Mouse (Mus musculus) liver, embryonic 15.5 days (tissue): ENCODE data around the gene Nrn1. TPM values are rescaled to one million over a fixed set of nuclear protein-coding genes. Genes with fewer than 3 reads are reported as not detected.

Experiments used
- ATAC-seq: fragments of 200-750 bp; cut with Nextera tagmentation; 2 replicates; pipeline ENCODE4 v1.8.0; 2017; ENCODE audit warnings: moderate number of reproducible peaks, mild to moderate bottlenecking, moderate library complexity; ENCODE audit not compliant: insufficient read depth
- H3K27ac ChIP-seq: fragments of 300-500 bp; sonication (generic); replicated peaks from 2 replicates; pipeline ENCODE4 v1.5.1; 2015; ENCODE audit warnings: mild to moderate bottlenecking, inconsistent platforms
- H3K27me3 ChIP-seq: fragments of 300-500 bp; sonication (generic); 2 replicates; pipeline ENCODE4 v1.6.1; 2015; ENCODE audit warnings: mild to moderate bottlenecking, inconsistent platforms
- H3K36me3 ChIP-seq: fragments of 300-500 bp; sonication (generic); replicated peaks from 2 replicates; pipeline ENCODE4 v1.6.1; 2015; ENCODE audit warnings: moderate library complexity, mild to moderate bottlenecking, inconsistent platforms
- H3K4me1 ChIP-seq: fragments of 300-500 bp; sonication (generic); replicated peaks from 2 replicates; pipeline ENCODE4 v1.6.1; 2015; ENCODE audit warnings: inconsistent platforms
- H3K4me2 ChIP-seq: fragments of 300-500 bp; sonication (generic); 2 replicates; pipeline ENCODE4 v1.6.1; 2015; ENCODE audit warnings: moderate library complexity, mild to moderate bottlenecking, inconsistent platforms
- H3K4me3 ChIP-seq: fragments of 300-500 bp; sonication (generic); replicated peaks from 2 replicates; pipeline ENCODE4 v1.5.1; 2015; ENCODE audit warnings: mild to moderate bottlenecking, inconsistent platforms
- H3K9ac ChIP-seq: fragments of 300-500 bp; sonication (generic); 2 replicates; pipeline ENCODE4 v1.6.1; 2015; ENCODE audit warnings: moderate library complexity, mild to moderate bottlenecking, inconsistent platforms
- H3K9me3 ChIP-seq: fragments of 300-500 bp; sonication (generic); replicated peaks from 2 replicates; pipeline ENCODE4 v1.6.1; 2016; ENCODE audit warnings: inconsistent platforms
- WGBS: fragments of 180-500 bp; shearing (Covaris S2); methylation state at CpG from one replicate; pipeline ENCODE4 v1.1.7; 2015; ENCODE audit warnings: mixed read lengths; ENCODE audit not compliant: insufficient replicate concordance; 5-methylcytosine and 5-hydroxymethylcytosine counted together
- polyA plus RNA-seq: library from polyadenylated mRNA; unstranded; fragments of >200 nt; fragmentation: Nextera tagmentation; extraction: Ambion mirVana; gene quantifications from 2 replicates; pipeline ENCODE4 v1.2.1, GENCODE M21; 2015

Gene Nrn1
- polyA plus RNA-seq, 1 experiment from 2014 or later: 51.6 TPM

- H3K4me3 ChIP-seq: 0 out of 2 replicates have a peak overlapping the region, but pooled peaks have one; percentile 12
- 2% methylated on average over 40 of the region's 40 CpGs for WGBS
- peaks cover 90% of the 10 kb centered on the region for H3K27me3 ChIP-seq
Measured at GRCm38 (mm10) chr13:36724533-36725470, 10.1 kb downstream of the Nrn1 start.

GRCm38 (mm10) chr13:36723726-36724300, 11.1 kb downstream of the Nrn1 start:
- Histone ChIP-seq H3K4me1 (peaks cover 13% of the 10 kb centered on the region; the same call in 1 of the 2 replicates), H3K36me3 (no peaks in the 10 kb centered on the region), H3K9me3 (no peaks in the 10 kb centered on the region), H3K4me3 (no peak overlapping the region), H3K9ac (no peak overlapping the region), H3K27me3 (peaks cover 83% of the 10 kb centered on the region), H3K4me2 (no peak overlapping the region), H3K27ac (no peak overlapping the region)
- WGBS: 3% methylated on average over 15 of the region's 15 CpGs
- no peak for ATAC-seq

More at GRCm38 (mm10) chr13:36724533-36725470, 10.1 kb downstream of the Nrn1 start:
- H3K27ac ChIP-seq: no peak overlapping the region
- no peak; the same call in 1 of the 2 replicates for ATAC-seq
- H3K4me2 ChIP-seq: peak overlapping the region; percentile 37
- H3K9ac ChIP-seq: no peak overlapping the region
- H3K36me3 ChIP-seq: no peaks in the 10 kb centered on the region
- H3K4me1 ChIP-seq: peaks cover 17% of the 10 kb centered on the region
- no peaks in the 10 kb centered on the region for H3K9me3 ChIP-seq

GRCm38 (mm10) chr13:36722309-36722708, 12.6 kb downstream of the Nrn1 start:
- Histone ChIP-seq H3K27ac (no peak overlapping the region), H3K9ac (no peak overlapping the region), H3K27me3 (peaks cover 69% of the 10 kb centered on the region), H3K4me3 (no peak overlapping the region), H3K4me2 (no peak overlapping the region), H3K36me3 (no peaks in the 10 kb centered on the region), H3K4me1 (peaks cover 12% of the 10 kb centered on the region; the same call in 1 of the 2 replicates), H3K9me3 (no peaks in the 10 kb centered on the region)
- no peak for ATAC-seq

DNA sequence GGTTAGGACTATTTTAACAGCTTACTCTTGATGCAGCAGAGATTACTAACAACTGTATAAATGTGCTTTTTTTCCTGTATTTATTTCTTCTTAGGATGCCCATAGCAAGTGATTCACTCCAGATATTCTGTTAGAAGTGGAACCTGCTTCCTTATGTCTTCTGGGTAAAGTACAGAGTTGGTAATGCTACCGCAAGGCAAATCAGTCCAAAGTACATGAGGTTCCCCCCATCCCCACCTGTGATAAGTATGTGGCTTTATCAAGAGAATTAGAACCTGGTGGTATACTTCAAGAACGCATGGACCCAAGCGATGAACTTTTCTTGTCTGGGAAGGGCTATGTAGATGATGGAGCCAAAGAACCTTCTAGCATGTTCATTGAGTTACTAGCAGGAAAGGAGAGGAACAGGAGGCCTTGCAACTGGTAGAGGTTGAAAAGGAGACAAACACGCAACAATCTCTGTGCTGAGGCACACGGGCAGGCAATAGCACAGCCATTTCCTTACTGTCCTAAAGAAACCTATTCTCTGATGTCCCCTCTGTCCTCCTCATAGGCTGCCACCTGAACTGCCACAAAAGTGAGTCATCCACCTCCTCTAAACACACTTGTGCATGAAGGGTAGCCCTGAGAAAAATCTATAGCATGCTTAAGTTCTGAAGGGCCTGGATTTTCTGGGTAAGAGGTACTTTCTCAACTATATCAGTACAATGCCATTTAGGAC, 14.5 kb downstream of the Nrn1 start:
- Histone ChIP-seq H3K4me3 (no peak overlapping the region), H3K9ac (no peak overlapping the region), H3K4me1 (no peaks in the 10 kb centered on the region; the same call in 1 of the 2 replicates), H3K36me3 (no peaks in the 10 kb centered on the region), H3K27me3 (peaks cover 50% of the 10 kb centered on the region), H3K9me3 (no peaks in the 10 kb centered on the region), H3K4me2 (no peak overlapping the region), H3K27ac (no peak overlapping the region)
- no peak for ATAC-seq
- WGBS: 79% methylated on average over 5 of the region's 5 CpGs

- Histone ChIP-seq H3K27me3 (peaks cover 19% of the 10 kb centered on the region), H3K9me3 (no peaks in the 10 kb centered on the region), H3K4me1 (no peaks in the 10 kb centered on the region), H3K9ac (no peak overlapping the region), H3K36me3 (no peaks in the 10 kb centered on the region), H3K4me3 (no peak overlapping the region), H3K4me2 (no peak overlapping the region), H3K27ac (no peak overlapping the region)
- WGBS: 40% methylated on average over 3 of the region's 3 CpGs
- ATAC-seq: no peak
Measured at GRCm38 (mm10) chr13:36717376-36717775, 17.6 kb downstream of the Nrn1 start.

- Histone ChIP-seq H3K27ac (no peak overlapping the region), H3K9ac (no peak overlapping the region), H3K9me3 (no peaks in the 10 kb centered on the region), H3K4me3 (no peak overlapping the region), H3K27me3 (peaks cover 13% of the 10 kb centered on the region), H3K36me3 (no peaks in the 10 kb centered on the region), H3K4me2 (no peak overlapping the region), H3K4me1 (no peaks in the 10 kb centered on the region)
- WGBS: 48% methylated on average over 2 of the region's 2 CpGs
- ATAC-seq: no peak
Measured at GRCm38 (mm10) chr13:36716708-36717107, 18.2 kb downstream of the Nrn1 start.

DNA sequence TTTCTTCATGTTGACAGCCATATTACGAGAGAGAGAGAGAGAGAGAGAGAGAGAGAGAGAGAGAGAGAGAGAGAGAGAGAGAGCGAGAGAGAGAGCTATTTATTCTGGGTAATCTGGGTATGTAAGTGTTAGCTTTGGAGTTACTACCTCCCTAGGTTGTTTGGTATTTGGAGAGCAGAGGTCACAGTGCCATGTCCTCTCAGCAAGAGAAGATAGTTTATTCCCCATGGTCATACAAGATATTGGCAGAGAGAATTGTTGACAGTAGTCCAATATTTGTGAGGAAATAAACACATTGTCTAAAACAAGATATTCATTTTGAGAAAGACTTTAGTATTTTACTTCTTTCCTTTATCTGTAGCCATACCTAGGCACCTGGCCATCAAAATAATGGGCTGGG, 20.8 kb downstream of the Nrn1 start:
- H3K27me3 ChIP-seq: no peaks in the 10 kb centered on the region
- ATAC-seq: no peak
- no peak overlapping the region for H3K4me3 ChIP-seq
- no peak overlapping the region for H3K4me2 ChIP-seq
- no peaks in the 10 kb centered on the region for H3K9me3 ChIP-seq
- H3K27ac ChIP-seq: no peak overlapping the region
- 46% methylated on average over 2 of the region's 2 CpGs for WGBS
- H3K36me3 ChIP-seq: no peaks in the 10 kb centered on the region
- H3K9ac ChIP-seq: no peak overlapping the region
- no peaks in the 10 kb centered on the region for H3K4me1 ChIP-seq

DNA sequence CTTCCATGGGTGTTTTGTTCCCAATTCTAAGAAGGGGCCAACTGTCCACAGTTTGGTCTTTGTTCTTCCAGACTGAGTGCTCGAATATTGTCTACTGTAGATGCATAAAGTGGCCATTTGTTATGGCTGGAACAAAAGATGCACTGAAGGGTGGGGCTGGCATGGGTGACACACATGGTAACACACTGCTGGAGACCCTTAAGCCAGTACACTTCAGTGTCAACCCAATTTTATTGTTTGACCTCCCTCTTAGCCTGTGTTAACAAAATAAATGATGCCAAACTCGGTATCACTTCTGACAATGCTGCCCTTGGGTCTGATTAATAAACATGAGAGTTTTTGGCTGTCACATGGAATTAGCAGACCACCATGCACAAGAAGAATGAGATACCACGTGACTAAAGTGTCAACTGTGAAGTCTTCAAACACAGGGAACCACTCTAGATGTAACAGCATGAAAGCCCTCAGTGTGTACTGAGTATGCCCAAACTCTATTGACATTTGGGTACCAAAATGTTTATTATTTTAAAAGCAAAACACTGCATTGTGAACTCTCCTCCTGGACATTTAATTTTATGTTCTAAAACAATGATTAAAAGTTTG, 27.7 kb downstream of the Nrn1 start:
- no peaks in the 10 kb centered on the region for H3K27me3 ChIP-seq
- 38% methylated on average over 3 of the region's 3 CpGs for WGBS
- H3K27ac ChIP-seq: no peak overlapping the region
- H3K9ac ChIP-seq: no peak overlapping the region
- no peaks in the 10 kb centered on the region for H3K36me3 ChIP-seq
- H3K4me1 ChIP-seq: no peaks in the 10 kb centered on the region
- H3K4me3 ChIP-seq: no peak overlapping the region
- no peak for ATAC-seq
- H3K4me2 ChIP-seq: no peak overlapping the region
- H3K9me3 ChIP-seq: no peaks in the 10 kb centered on the region

GRCm38 (mm10) chr13:36696351-36696771, 38.6 kb downstream of the Nrn1 start:
- no peaks in the 10 kb centered on the region for H3K4me1 ChIP-seq
- no peak overlapping the region for H3K27ac ChIP-seq
- no peaks in the 10 kb centered on the region for H3K9me3 ChIP-seq
- no peak overlapping the region for H3K4me3 ChIP-seq
- no peak overlapping the region for H3K9ac ChIP-seq
- H3K36me3 ChIP-seq: no peaks in the 10 kb centered on the region
- WGBS: 58% methylated on average over 8 of the region's 8 CpGs
- H3K4me2 ChIP-seq: no peak overlapping the region
- H3K27me3 ChIP-seq: no peaks in the 10 kb centered on the region
- ATAC-seq: no peak

DNA sequence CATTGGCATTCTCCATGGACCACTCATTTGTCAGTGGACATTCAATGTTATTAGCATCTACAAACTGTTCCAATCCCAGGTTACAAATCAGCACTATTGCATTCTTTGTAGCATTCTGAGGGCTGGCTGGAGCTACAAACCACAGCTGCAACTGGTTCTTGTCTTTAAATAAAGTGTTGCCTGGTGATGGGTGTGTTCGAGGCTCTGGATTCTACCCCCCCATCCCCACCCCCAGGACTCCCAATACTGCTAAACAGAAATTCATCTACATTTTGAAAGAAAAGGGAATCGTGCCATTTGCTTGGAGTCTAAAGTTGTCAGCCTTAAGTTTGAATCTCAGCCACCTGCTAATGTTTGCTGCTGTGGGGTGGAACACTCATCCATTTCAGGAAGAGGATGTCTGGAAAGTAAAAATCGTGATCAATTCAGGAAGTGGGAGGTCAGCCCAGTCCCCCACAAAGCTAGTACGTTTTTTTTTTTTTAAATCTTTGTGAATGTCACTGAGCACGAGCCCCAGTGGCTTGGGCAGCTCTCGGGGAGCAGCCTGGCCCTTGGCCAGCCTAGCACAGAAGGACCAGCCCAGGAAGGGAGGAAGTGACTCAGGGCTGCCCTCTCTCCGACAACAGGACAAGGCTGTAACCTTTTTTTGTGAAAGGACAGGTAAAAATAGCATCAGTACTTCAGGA, 39.3 kb downstream of the Nrn1 start:
- H3K36me3 ChIP-seq: no peaks in the 10 kb centered on the region
- 27% methylated on average over 7 of the region's 7 CpGs for WGBS
- H3K4me2 ChIP-seq: no peak overlapping the region
- H3K9me3 ChIP-seq: no peaks in the 10 kb centered on the region
- H3K4me1 ChIP-seq: no peaks in the 10 kb centered on the region
- H3K9ac ChIP-seq: no peak overlapping the region
- no peak overlapping the region for H3K27ac ChIP-seq
- H3K4me3 ChIP-seq: no peak overlapping the region
- no peaks in the 10 kb centered on the region for H3K27me3 ChIP-seq
- ATAC-seq: no peak
